Mouse (Mus musculus): ENCODE measurements around the gene Pidd1.

- TF ChIP-seq POLR2A (IDR thresholded peaks at IDR 0.05; ENCODE audit: borderline replicate concordance, control insufficient read depth, low read depth, low read length) (peak; percentile 30; the same call in 1 of the 2 replicates), CTCF (IDR thresholded peaks at IDR 0.05; ENCODE audit: control insufficient read depth, insufficient read depth, low read length) (no peak)
Observed at GRCm38 (mm10) chr7:141455610-141456314, 11.9 kb upstream of the Pidd1 start.

All from bone marrow, adult 2 months (tissue).